Mouse (Mus musculus): ENCODE results near the gene Shc4. TPM values are rescaled to one million over a fixed set of nuclear protein-coding genes. Genes with fewer than 3 reads are reported as not detected.

Gene Shc4
- polyA plus RNA-seq, 1 experiment from 2014 or later: 1.4 TPM

DNA sequence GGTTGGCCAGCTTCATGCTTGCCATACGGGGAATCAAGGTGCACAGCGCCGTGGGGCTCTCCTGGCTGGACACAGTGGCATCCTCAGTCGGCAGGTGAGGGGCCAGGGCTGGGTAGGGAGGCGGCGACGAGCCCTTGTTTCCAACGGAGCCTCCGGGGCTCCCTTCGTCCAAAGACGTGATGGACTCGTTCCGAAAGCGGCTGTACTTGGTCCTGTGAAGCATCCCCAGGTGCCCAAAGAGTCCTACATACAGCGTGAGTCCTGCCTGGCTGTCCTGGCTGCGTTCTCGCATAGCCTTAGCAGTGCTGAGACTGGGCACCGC, 901 bp downstream of the Shc4 start:
- under 1% methylated on average over 18 of the region's 18 CpGs for WGBS
- Histone ChIP-seq H3K4me3 (peak overlapping the region; percentile 63), H3K9me3 (no peaks in the 10 kb centered on the region), H3K4me1 (peaks cover 28% of the 10 kb centered on the region), H3K36me3 (replicated peaks) (no peaks in the 10 kb centered on the region), H3K27ac (peak overlapping the region; percentile 81), H3K27me3 (ENCODE audit: poor library complexity, severe bottlenecking) (peaks cover 78% of the 10 kb centered on the region)
- DNase-seq (ENCODE audit: extremely low spot score, low spot score): no peak

DNA sequence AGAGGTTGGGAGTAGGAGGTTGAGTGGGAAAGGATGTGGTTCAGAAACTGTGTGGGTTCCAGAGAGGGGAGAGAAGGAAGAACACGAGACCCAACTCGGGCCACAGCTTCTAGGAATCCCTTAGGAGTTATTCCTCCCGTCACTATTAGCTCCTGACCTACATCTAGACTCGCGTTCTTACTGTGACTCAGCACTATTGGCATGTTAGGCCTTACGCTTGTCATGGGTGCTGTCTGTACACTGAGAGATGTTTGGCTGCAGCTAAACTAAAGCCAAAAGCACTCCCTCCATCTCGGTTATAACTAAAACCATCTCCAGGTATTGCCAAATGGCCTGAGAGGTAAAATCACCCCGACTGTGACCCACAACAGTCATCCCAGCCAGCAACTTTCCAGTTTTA, 7.3 kb downstream of the Shc4 start:
- DNase-seq (ENCODE audit: extremely low spot score, low spot score): no peak
- peaks cover 19% of the 10 kb centered on the region for H3K27me3 ChIP-seq (ENCODE audit: poor library complexity, severe bottlenecking)
- H3K4me1 ChIP-seq: no peaks in the 10 kb centered on the region
- H3K9me3 ChIP-seq: no peaks in the 10 kb centered on the region
- H3K27ac ChIP-seq: no peak overlapping the region
- WGBS: 89% methylated on average over 8 of the region's 8 CpGs
- no peak overlapping the region for H3K4me3 ChIP-seq
- H3K36me3 ChIP-seq (replicated peaks): no peaks in the 10 kb centered on the region

DNA sequence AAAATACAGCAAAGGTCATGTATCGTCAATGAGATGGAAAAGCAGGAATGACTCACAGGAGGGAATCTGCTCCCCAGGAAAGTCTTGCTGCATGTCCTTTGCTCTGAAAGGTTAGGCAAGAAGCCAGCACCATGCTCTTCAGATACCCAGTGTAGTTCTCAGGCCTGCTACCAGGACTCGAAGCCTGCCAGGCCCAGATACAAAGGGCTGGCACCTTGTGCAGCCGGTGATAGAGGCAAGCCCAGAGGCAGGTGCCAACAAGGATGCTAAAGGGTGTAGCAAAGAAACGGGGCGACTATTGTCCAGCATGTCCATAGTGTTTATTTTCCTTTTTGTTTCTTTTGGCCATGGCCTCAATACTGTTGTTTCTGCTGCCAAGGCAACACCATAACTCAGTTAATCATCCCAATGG, 17.4 kb downstream of the Shc4 start:
- H3K4me3 ChIP-seq: no peak overlapping the region
- 0 out of 2 replicates have a peak overlapping the region, but pooled peaks have one; percentile 30 for H3K27ac ChIP-seq
- peaks cover 20% of the 10 kb centered on the region for H3K4me1 ChIP-seq
- H3K36me3 ChIP-seq (replicated peaks): no peaks in the 10 kb centered on the region
- 90% methylated on average over 5 of the region's 5 CpGs for WGBS
- peaks cover 8% of the 10 kb centered on the region; the same call in 1 of the 2 replicates for H3K27me3 ChIP-seq (ENCODE audit: poor library complexity, severe bottlenecking)
- DNase-seq (ENCODE audit: extremely low spot score, low spot score): no peak
- H3K9me3 ChIP-seq: no peaks in the 10 kb centered on the region

DNA sequence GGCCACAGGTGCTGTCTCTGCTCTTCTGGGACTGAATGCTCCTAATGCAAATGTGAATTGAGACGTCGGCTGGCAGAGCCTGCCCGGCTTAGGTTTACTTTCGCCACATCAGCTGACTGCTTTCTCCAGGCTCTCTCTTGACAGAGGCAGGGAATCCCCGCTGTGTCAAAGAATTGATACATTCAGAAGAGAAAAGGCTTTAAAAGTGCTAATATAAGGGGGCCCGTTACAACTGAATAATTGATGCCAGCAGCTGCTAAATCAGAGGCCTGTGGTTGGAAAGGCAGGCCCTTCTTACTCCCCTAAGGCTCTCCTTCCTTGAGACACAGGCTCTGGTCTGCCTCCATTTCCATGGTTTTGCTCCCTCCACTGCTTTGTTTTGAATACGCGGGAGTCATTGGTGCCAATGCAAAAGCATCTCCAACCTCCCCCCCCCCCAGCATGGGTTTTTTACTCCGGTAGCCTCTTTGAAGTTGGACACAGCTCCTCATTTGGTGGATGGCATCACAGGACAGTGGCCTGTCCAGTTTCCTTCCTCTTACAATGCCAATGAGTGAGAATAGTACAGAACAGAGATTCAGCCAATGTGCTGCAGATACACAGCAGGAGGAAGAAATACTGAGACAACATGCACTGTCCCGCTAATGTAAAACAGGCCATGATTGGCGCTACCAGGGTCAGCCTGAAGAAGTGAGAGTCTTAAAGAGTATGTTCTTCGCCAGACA, 18.9 kb downstream of the Shc4 start:
- Histone ChIP-seq H3K36me3 (replicated peaks) (no peaks in the 10 kb centered on the region), H3K27me3 (ENCODE audit: poor library complexity, severe bottlenecking) (peaks cover 8% of the 10 kb centered on the region; the same call in 1 of the 2 replicates), H3K4me3 (no peak overlapping the region), H3K4me1 (peaks cover 20% of the 10 kb centered on the region), H3K27ac (peak overlapping the region; percentile 65), H3K9me3 (no peaks in the 10 kb centered on the region)
- peak; percentile 39 for DNase-seq (ENCODE audit: extremely low spot score, low spot score)
- WGBS: 31% methylated on average over 12 of the region's 12 CpGs

DNA sequence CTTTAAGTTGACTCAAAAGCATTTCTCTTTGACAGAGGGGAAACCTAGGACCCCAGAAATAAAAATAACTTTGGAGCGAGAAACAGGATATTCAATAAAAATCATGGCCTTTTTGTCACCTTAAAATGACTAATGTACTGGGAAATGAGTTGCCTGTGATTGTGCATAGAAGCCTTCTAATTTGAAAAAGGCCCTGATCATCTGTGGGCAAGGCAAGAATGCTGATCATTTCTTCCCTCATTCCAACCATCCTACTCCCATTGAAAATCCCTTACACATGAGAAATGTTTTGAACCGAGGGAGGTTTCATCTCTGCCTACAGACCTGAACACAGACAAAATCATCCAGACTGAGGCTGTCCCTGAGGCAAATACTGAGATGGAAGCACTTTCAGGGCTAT, 21.1 kb downstream of the Shc4 start:
- no peaks in the 10 kb centered on the region for H3K9me3 ChIP-seq
- peaks cover 8% of the 10 kb centered on the region; the same call in 1 of the 2 replicates for H3K27me3 ChIP-seq (ENCODE audit: poor library complexity, severe bottlenecking)
- no peak overlapping the region for H3K27ac ChIP-seq
- H3K36me3 ChIP-seq (replicated peaks): no peaks in the 10 kb centered on the region
- no peak overlapping the region for H3K4me3 ChIP-seq
- DNase-seq (ENCODE audit: extremely low spot score, low spot score): no peak
- peaks cover 20% of the 10 kb centered on the region for H3K4me1 ChIP-seq
- WGBS: 89% methylated on average over 2 of the region's 2 CpGs

DNA sequence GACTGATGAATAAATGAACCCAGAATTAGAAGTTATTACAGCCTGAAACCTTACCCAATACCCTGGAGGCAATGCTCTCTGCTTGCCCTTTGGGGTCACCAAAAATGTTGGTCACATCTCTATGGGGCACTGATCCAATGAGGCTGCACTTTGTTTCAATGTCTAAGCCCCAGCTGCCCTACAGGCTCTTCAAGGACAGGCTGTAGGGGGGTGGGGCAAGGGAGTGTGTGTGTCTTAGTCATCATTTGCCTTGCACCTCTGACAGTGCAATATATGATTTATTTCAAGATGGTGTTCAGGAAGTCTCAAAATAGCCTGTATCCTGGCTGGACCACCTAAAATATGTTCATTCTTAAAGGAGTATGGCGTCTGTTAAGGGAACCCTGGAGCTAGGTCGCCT, 22.3 kb downstream of the Shc4 start:
- no peak for DNase-seq (ENCODE audit: extremely low spot score, low spot score)
- H3K27ac ChIP-seq: no peak overlapping the region
- H3K36me3 ChIP-seq (replicated peaks): no peaks in the 10 kb centered on the region
- H3K4me1 ChIP-seq: peaks cover 19% of the 10 kb centered on the region
- 90% methylated on average over 2 of the region's 2 CpGs for WGBS
- peaks cover 8% of the 10 kb centered on the region; the same call in 1 of the 2 replicates for H3K27me3 ChIP-seq (ENCODE audit: poor library complexity, severe bottlenecking)
- H3K4me3 ChIP-seq: no peak overlapping the region
- no peaks in the 10 kb centered on the region for H3K9me3 ChIP-seq

DNA sequence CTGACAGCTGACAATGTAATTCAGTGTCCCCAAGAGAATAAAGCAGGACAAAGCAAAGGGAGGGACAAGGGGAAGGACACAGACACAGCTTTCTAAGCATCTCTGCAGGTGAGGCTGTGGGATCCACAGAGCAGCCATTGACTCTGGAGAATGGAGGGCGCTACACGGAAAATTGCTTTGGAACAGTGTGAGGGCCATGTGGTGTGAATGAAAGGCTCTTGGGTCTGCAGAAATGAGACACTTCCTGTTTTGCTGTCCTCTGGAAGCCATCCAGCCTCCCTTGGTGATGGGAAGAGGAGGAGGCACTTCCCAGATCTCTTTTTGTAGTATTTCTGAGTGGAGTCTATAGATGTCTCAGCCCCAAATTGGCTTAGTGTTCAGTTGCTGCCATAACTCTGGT, 27.7 kb downstream of the Shc4 start:
- no peaks in the 10 kb centered on the region for H3K27me3 ChIP-seq (ENCODE audit: poor library complexity, severe bottlenecking)
- H3K9me3 ChIP-seq: no peaks in the 10 kb centered on the region
- DNase-seq (ENCODE audit: extremely low spot score, low spot score): no peak
- H3K36me3 ChIP-seq (replicated peaks): no peaks in the 10 kb centered on the region
- WGBS: 61% methylated on average over 2 of the region's 2 CpGs
- H3K27ac ChIP-seq: no peak overlapping the region
- H3K4me1 ChIP-seq: peaks cover 4% of the 10 kb centered on the region; the same call in 1 of the 2 replicates
- no peak overlapping the region for H3K4me3 ChIP-seq

DNA sequence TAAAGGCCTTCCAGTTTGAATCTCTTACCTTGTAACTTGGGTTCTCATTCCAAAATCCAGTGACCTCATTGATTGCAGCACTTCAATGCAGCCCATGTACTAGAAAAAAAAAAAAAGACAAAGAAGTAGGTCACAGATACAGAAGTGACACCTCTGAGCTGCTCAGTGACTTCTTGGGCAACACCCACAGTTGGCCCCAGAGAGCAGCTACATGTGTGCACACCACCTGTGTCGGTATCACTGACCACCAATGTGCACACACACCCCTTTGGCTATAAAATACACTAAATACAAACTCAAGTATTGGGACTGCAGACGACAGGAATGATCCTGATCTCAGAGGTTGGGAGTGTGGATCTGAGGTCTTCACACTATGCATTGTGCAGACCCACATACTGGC, 29.1 kb downstream of the Shc4 start:
- peaks cover 4% of the 10 kb centered on the region; the same call in 1 of the 2 replicates for H3K4me1 ChIP-seq
- no peak overlapping the region for H3K27ac ChIP-seq
- no peaks in the 10 kb centered on the region for H3K36me3 ChIP-seq (replicated peaks)
- DNase-seq (ENCODE audit: extremely low spot score, low spot score): no peak
- WGBS: 95% methylated on average over 2 of the region's 2 CpGs
- H3K27me3 ChIP-seq (ENCODE audit: poor library complexity, severe bottlenecking): no peaks in the 10 kb centered on the region
- no peak overlapping the region for H3K4me3 ChIP-seq
- H3K9me3 ChIP-seq: no peaks in the 10 kb centered on the region

DNA sequence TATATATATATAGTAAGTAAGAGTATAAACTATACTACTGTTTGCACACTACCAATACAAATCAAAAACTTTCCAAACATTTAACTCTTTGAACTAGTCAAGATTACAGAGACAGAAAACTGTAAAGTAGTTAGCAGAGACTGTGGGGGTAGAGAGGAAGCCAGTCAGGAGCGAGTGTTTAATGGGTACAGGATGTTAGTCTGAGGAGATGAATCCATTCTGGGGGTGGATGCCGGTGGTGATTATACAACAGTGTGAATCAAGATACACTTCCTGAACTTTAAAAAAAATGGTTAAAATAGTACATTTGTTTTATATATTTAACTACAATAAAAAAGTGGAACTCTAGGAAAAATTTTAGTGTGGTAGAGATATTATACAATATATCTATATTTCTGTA, 31.9 kb downstream of the Shc4 start:
- Histone ChIP-seq H3K4me1 (peaks cover 4% of the 10 kb centered on the region; the same call in 1 of the 2 replicates), H3K9me3 (no peaks in the 10 kb centered on the region), H3K36me3 (replicated peaks) (no peaks in the 10 kb centered on the region), H3K4me3 (no peak overlapping the region), H3K27ac (no peak overlapping the region), H3K27me3 (ENCODE audit: poor library complexity, severe bottlenecking) (no peaks in the 10 kb centered on the region)
- no peak for DNase-seq (ENCODE audit: extremely low spot score, low spot score)
- 82% methylated on average over 2 of the region's 2 CpGs for WGBS

DNA sequence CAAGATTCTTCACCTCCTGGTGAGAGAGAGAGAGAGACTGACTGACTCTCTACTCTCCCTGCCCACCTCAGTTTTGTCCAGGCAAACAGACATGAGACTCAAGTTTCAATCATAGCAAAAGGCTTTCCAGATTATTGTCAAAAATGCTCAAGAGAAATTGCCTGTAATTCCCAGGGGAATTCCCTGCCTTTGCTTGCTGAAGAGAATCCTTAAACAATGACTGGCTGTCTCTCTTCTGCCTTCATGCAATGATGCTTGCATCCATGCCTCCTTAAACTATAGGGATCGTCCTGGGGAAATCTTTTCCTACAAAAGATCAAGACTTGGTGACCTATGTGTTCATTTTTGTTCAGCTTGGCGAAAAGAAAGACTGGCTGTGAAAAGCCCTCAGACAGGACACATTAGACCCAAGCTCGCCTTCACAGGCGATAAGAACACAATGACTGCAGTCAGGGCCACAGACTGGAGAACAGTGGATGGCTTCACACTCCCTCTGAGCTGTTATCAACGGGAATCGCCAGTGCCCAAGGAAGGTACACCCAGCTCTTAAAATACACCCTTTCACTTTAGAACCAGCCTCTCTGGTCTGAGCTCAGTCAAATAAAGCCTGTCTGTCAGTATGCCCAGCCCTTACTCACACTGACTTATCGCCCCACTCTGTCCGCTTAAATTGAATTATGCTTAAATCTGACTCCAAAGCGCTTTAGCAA, 38.4 kb downstream of the Shc4 start:
- Histone ChIP-seq H3K27me3 (ENCODE audit: poor library complexity, severe bottlenecking) (no peaks in the 10 kb centered on the region), H3K9me3 (no peaks in the 10 kb centered on the region), H3K4me1 (peaks cover 21% of the 10 kb centered on the region), H3K4me3 (no peak overlapping the region), H3K27ac (peak overlapping the region; percentile 65), H3K36me3 (replicated peaks) (no peaks in the 10 kb centered on the region)
- no peak for DNase-seq (ENCODE audit: extremely low spot score, low spot score)
- WGBS: 60% methylated on average over 9 of the region's 9 CpGs

DNA sequence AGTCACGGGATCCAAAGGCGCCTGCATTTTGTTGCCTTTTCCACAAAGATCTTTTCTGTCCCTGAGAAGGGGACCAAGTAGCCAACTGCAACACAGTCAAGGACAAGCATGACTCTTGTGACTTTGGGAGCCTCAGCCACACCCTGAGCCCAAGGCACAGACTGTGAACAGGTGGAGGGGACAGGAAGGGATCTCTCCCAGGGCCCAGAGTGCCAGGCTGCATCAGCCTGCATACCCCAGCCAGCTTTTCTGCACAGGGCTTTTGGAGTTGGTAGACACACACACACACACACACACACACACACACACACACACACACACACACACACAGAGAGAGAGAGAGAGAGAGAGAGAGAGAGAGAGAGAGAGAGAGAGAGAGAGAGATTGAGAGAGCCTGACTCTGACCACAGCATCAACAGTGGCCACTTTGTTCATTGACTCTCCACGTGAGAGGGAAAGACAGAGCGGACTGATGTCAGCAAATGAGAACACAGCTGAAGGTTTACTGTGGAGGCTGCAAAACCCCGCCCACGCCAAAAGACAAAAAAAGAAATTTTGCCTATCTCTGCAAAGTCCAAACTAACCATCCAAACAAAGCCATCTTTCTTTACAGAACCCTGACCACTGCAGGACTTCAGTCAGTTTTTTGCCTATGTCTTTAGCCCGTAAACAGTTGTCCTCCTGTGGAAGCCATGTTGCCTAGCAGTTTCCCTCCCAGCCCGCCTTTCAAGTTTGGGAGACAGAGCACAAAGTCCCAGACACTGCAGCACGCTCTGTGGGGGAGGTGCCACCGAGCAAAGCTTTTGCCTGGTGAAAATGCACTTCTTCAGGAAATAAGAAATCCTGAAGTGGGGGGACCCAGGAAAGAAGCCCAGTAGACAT, 39.1 kb downstream of the Shc4 start:
- peaks cover 21% of the 10 kb centered on the region for H3K4me1 ChIP-seq
- no peaks in the 10 kb centered on the region for H3K27me3 ChIP-seq (ENCODE audit: poor library complexity, severe bottlenecking)
- no peaks in the 10 kb centered on the region for H3K36me3 ChIP-seq (replicated peaks)
- WGBS: 64% methylated on average over 10 of the region's 10 CpGs
- H3K9me3 ChIP-seq: no peaks in the 10 kb centered on the region
- H3K27ac ChIP-seq: peak overlapping the region; percentile 65
- DNase-seq (ENCODE audit: extremely low spot score, low spot score): no peak
- no peak overlapping the region for H3K4me3 ChIP-seq

DNA sequence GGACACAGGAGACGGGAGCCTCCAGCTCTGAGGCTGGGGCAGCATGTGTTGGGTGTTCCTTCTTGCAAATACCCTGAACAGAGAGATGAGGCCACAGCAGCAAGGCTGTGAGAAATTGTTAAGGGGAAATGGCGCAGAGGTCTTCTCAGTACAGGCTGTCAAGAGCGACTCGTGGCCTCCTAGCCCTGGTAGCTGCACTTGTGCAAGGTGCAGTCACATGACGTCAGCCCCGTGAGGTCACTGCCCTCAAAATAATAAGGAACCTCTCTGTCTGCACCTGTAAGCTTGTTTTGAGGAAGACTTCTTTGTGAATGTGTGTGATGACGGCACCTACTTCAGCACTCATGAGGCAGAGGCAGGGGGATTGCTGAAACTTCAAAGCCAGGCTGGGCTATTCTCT, 40.1 kb downstream of the Shc4 start:
- DNase-seq (ENCODE audit: extremely low spot score, low spot score): no peak
- Histone ChIP-seq H3K27me3 (ENCODE audit: poor library complexity, severe bottlenecking) (no peaks in the 10 kb centered on the region), H3K4me1 (peaks cover 21% of the 10 kb centered on the region), H3K27ac (no peak overlapping the region), H3K36me3 (replicated peaks) (no peaks in the 10 kb centered on the region), H3K9me3 (no peaks in the 10 kb centered on the region), H3K4me3 (no peak overlapping the region)
- WGBS: 87% methylated on average over 7 of the region's 7 CpGs
